Mouse (Mus musculus): ENCODE data around the gene Fbxo33.
"Not testable (repeated sequence)": the region's sequence is repeated elsewhere in the genome, so short reads cannot be mapped to it uniquely, and the experiment has no call there.

DNA sequence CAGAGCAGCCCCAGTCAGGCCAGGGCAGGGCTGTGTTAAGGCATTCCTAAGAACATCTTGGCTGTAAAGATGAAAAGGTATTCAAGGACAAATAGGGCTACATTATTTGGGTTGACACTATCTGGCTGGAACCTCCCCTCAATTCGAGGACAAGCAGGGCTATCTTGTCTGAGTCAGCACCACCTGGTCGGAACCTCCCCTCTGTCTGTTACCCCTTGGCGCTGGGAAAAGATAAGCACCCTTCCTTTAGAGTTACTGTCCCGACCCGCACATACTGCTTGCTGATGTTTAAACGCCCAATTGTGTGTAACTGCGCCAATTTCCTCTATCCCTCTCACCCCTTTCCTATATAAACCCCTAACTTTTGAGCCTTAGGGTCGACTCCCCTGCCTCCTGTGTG is 21.5 kb upstream of the Fbxo33 start:
- TF ChIP-seq CTCF (IDR thresholded peaks at IDR 0.05; ENCODE audit: control insufficient read depth, insufficient read depth, insufficient replicate concordance, low read depth, low read length); POLR2A (IDR thresholded peaks at IDR 0.05; ENCODE audit: control insufficient read depth, low read depth, low read length): not testable (repeated sequence)
